Mouse (Mus musculus): Measurements from ENCODE around the gene Foxp1.

Gene Foxp1

DNA sequence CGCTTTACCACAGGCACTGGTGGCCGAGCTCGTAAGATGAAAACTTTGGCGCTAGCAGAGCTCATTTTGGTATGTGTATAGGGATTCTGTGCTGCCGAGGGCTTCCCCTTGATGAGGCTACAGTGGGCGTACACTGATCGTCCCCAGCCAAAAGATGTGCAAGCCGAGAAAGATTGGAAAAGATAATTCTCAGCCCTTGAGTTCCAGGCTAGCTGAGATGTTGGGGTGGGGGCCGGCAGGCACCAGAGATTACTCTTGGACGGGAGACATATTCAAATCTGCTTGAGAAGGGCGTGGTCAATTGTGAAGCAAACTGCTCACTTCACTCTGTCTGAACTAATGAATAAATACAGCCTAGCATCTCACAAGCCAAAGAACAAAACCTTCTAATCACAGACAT is 319.3 kb downstream of the Foxp1 start:
- DNase-seq, result no peak

DNA sequence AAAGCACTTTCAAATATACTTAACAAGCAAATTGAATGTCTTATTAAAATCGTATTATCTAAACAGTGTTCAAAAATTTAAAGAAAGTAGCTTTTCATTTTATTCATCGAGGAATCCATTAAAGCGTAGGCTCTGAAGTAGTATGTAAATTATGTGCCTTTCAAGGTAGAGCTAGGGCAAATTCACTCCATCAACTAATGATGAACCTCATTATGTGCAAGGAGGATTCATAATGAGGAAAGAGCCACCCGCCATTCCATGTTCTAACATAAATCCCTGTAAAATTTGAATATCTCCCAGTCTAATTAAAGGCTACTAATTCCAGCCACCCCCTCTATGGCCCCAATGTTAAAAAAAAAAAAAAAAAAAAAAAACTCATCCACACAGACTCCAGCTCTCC is 319.7 kb downstream of the Foxp1 start:
- no peak for DNase-seq

DNA sequence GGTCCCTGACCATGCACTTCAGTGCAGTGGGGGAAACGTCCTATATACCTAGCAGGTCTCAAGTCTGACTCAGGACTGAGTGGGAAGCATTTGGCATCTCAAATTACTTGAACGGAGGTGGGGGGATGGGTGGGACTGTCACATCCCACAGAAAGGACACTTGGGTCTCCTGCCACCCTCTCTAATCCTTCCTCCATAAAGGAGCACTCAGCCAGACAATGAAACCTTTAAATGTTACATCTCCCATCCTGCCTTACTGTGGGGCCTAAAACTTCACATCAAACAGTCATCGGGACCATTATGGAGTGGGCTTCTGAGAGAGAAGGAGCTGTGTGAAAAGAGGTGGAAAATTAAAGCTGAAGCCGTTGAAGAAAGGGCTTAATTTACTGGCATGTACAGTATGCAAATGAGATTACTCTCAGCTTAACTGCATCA is 321.2 kb downstream of the Foxp1 start:
- no peak for DNase-seq

DNA sequence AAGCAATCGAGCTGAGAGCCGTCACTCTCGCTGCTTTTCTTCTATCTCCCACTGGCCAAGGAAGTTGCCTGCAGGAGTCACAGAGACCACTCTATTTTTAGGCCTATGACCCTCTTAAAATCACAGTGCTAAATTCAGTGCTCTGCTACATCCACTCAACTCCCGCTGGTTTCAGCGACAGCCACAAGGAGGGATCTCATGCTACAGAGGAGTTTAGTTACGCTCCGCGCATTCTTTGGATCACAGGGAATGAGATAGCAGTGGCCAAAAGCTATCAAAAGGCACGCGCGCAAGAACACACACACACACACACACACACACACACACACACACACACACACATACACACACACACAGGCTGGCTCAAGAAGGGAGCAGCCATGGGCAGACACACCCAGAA is 321.9 kb downstream of the Foxp1 start:
- no peak for DNase-seq

DNA sequence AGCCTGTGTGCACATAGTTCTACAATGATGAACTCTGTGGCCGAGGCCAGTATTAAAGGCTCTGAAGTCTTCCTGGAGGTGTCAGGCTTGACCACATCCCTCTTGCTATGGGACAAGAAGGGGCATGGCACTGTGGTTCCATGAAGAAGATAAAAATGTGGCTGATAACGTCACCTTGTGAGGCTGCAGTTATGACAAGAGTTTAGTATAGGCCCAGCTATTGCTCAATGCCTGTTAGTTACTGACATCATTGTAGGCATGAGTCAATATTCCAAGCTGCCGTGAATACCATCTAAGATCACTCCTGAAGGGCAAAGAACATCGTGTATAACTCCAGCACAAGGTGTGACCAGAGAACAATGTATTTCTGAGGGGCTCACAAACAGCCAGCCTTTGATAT is 323.2 kb downstream of the Foxp1 start:
- no peak for DNase-seq

DNA sequence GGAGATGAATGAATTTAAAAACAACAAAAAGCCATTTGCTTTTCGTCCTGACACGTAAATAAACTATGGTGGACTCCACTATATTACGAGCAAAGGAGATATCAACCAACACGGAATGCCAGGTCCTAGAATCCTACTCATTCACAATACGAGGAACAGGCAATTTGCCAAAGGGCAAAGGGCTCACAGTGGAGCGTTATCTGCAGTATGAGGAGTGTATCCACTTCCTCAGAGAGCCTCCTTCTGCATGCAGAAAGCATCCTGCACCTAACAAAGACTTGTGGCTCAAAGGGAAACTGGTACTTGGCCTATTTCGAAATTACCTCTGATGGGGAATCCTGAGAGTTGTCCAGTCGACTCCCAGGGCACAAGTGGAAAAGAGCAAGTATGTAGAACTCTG is 328.8 kb downstream of the Foxp1 start:
- DNase-seq, result no peak

DNA sequence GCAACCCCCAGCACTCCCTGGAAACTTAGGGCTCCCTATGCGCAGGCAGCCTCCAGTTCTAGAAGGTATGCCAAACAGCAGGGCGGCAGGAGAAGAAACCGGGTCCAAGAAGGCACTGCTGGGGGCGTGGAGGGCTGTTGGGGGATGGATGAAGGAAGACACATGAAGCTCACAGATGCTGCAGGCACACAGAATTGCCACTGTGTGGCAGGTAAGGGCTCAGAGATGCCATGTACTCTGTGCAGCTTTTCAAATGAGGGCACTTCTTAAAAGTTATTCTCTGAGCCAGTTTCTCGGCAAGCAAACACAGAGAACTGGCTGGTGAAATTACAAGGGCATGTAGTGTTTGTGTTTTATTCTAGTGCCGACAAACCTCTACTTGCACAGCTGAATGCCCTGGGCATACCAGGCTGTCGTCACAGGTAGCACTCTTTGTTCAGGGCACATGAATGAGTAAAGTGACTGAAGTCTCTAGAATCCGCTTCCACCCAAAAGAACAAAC is 330.8 kb downstream of the Foxp1 start:
- DNase-seq, result no peak

DNA sequence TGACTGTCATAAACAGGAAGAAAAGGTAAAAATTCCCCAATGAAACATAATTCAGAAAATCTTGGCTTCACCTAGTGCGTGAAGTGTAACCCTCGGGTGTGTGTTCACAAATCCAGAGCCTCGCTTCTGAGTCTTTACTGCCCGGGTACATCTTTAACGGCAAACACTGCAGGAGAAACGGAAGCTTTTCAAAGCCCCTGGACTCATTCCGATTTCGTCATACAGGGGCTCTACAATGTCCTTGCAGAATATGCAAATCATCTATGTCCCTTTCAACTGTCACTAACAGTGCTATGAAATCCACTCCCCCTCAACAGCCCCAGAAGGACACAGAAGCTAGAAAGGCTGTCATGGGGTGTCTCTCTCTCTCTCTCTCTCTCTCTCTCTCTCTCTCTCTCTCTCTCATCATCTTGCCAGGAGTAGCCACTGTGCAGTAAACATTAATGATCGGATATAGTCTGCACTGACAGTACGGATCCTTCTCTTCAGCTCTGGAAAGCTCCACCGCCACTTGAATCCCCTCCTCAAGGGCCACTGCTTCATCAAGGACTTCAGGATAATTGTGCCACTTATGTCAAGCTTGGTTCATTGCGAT is 331.4 kb downstream of the Foxp1 start:
- no peak for DNase-seq

DNA sequence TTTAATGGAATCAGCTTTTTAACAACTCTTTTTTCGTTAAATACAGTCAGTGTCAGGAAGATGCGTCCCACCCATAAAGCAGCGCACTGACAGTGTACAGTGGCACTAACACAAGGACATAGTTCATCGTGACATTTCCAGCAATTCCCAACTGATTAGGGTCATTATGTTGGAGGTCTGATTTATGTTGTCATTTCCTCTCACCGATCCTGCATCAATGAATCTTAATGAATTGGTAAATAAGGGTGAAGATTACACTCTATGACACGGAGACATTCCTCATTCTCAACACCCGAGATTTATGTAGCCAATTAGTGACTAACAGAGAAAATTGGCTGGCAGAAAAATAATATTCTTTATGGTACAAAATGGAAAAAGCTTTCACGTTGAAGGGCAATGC is 332.6 kb downstream of the Foxp1 start:
- no peak for DNase-seq

DNA sequence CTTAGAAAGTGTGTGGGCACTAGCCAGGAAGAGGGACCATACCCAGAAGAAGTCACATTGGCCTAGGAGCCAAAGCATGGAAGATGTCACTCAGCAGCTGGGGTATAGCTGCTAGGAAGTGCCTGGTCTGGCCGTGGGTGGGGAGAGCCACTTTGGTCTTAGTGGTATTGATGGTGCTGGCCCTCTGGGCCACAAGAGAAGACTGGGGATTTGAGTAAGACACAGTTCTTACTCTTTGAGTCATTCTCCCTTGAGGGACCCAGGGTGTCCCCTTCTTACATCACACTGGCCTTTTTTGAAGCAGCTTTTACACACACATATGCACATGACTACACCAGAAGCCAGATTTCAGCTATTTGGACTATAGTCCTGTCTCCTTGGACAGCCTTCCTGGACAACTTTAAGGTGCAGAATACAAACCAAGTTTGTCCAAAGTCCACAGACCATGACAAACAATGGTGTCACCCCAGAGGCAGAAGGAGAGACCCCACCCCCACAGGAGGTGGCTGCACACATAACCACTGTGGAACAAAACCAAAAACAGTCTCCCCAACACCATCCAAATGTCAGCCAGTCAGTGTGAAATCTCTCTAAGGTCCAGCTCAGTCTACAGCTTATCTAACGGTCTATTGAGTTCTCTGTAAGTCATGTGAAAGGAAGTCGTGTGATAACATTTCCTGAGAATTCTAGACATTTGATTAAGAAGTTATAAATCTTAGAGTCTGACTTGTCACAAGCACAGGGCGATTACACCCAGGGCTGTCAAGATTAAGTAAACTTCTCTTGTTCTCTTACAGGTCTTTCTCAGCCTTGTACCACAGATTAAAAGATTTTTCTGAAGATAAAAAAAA is 333.9 kb downstream of the Foxp1 start:
- no peak for DNase-seq

DNA sequence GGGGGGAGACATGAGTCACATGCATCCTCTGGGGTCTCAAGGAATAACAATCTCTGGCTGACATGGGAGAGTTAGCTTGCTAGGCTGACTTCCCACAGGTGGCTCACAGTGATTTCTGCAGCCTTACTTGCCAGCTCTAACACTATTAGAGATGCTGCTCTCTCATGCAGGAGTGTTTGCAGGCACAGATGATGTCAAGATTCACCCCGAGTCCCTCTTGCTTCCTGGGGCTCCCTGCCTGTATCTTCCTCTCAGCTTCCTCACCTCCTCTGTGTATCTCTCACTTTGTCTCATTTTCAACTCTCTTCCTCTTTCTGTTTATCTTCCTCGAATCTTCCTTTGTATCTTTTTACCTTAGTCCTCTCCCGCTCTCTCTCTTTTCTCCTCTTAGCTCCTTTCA is 334.6 kb downstream of the Foxp1 start:
- no peak for DNase-seq

DNA sequence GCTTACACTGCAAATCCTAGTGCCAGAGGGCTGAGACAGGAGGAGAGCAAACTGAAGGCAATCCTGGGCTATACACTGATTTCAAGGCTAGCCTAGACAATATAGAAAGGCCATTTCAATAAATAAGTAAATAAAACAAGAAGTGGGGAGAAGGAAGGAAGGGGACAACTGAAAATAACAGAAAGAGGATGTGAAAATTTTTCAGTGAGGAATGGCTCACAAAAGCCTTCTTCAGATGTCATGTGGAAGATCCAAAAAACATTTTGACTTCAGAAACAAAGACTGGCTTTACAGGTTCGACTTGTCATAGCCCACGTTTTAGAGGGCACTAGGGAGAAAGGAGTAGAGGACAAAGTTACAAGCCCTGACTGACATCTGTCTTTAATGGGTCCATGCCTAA is 335.1 kb downstream of the Foxp1 start:
- no peak for DNase-seq

DNA sequence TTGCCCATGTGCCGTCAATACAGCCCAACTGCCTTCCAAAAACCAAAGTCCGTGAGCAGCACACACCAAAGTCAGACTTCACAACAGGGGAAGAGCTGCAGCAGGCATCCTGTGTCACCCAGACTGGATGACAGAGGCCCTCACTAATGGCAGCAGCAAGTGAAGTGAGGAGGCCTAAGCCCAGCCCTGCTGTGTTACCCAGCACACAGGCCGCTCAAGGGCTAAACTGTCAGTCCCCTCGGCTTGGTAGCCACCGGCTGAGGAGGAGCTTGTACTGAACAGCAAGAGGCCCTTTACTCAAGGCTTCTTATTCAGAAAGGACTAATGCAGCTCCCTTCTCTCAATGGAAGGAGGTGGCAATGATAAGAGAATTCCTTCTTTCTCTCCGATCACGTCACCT is 336.0 kb downstream of the Foxp1 start:
- no peak for DNase-seq

DNA sequence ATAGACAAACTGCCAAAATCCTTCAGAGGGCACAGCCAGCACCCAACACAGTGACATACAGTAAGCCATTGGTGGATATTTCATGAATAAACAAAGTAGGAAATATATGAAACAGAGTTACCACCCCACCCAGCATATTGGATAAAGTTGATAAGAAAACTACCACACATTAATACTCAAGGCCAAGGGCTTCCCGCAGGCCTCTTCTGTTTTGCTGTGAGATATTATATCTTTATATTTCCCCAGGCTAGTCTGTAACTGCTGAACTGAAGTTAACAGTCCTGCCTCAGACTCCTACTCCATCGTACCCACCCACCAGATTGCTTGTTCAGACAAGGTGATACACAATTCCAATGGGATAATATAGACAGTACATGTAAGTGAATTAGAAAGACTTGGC is 336.7 kb downstream of the Foxp1 start:
- DNase-seq, result no peak

DNA sequence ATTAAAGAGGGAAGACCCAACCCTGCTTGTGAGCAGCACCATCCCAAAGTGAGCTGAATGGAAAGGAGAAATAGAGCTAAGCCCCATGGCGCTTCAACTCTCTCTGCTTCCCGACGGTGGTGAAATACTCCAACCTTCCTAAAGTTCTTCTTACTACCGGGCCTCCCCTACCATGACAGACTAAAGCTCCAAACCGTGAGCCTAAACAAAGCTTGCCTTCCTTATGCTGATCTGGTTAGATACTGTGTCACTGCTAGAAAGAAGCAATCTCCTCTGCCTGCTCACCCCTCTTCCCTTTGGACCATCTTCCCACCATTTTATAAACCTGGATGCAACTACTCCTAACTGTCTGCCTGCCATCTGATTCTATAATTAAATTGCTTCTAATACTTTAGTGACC is 338.5 kb downstream of the Foxp1 start:
- no peak for DNase-seq

DNA sequence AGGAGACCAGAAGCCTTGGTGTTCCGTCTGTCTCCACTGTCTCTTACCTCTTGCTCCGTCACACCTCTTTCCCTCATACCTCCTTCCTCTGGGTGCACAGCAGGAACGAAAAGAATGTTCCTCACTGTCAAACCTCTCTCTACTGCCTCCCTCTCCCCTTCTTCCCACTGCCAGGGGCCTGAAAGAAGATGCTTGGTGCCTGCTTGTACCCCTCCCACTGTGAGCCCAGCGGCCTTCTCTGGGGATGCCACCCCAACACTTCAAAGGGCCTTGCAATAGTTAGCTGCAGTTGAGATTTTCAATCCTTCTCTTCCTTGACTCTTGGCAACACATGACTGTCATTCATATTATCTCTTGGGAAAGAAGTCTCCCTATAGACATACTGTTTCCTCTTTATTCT is 339.7 kb downstream of the Foxp1 start:
- no peak for DNase-seq

DNA sequence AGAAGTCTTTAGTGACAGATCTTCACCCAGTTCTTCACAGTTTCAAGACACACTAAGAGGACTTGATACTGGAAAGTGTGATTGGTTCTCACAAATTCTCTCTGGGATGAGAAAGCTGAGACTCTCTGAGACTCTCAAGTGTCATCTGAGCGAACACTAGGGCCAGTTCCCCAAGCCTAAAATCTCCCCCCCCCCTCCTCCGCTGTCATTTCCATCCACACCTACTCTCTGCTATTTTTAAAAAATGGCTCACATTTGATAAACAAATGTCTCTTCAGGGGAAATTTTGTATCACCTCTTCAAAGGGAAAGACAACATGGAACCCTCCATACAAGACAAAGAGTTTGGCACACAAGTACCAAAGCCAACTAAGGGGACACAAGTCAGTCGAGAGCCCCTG is 346.3 kb downstream of the Foxp1 start:
- DNase-seq, result no peak

DNA sequence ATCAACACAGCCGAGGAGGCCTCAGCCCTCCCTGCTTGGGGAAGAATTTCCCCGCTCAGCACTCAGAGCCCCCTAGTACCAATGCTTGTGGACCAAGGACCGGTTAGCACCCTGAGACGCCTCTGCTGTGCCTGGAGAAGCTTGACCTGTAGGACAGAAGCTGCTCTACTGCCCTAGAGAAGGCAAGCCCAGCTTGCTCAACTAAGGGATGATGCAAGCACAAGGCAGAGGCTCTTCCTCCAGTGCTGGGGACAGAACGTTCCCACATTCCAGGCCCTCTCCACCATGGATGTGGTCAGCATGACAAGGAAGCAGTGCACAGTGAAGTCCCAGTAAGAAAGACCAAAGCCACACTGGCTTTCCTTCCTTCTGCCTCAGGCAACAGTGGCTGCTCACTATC is 347.1 kb downstream of the Foxp1 start:
- DNase-seq, result no peak

DNA sequence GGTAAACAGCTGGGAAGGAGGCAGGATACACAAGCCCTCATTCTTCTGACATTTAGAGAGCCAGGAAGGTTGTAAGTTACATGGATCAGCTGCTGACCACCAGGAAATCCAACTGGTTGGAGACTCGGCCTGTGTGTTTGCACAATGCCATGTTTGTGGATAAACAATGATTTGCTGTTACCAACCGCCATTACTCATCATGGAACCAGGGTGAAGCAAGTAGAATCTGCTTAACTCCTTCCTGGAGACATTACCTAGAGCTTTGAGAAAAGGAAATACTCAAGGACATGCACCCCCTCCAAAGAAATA is 348.7 kb downstream of the Foxp1 start:
- no peak for DNase-seq

DNA sequence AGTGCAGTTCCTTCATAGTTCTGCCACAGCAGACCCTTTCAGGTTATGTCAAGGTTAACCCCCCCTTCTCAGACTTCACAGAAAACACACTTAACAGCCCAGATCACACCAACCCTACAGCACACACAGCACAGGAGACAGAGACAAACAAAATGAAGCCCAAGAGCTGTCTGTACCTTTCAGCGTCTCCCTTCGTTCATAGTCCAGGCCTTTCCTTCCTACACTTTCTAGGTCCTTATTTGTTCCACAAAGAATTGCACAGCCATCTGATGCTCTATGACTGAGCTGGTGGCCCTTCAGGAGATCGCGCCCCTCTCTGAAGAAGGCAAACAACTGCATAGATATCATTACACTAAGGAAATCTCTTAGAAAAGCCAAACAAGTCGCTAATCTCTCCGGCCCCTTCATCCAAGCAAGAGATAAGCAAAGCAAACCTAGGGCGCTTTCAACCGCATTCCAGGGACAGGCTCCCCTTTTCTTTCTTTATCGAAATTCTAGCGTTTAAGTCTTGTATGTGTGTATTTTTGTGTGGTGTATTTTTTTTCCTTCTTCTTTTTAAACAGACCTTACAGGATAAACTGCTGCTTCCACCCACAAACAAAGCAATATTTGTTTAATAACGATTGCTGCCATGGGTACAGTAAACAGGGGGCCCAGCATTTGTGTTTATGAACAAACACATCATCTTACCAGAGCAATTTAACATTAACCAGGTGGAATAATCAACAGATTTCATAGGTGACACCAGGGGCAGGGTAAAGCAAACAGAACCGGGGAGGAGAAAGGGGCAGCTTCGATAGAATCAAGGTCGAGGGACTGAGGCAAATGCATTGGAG is 349.2 kb downstream of the Foxp1 start:
- no peak for DNase-seq

DNA sequence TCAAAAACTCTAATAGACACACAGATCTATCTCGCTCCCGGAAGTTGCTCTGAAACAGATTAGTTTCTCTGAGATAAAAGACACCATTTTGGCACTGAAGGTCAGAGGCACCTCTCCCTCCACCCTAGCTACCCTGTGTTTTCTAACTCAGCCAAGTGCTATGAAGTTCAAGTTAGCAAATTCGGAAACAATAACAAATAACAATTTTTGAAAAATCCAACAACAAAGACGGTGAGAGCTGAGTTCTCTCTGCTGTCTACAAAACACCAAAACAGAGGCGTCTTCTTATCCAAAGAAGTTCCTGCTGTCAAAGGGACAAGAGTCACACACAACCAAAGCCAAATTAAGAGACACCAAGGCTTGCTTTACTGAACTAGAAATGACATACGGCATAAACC is 349.9 kb downstream of the Foxp1 start:
- DNase-seq, result no peak

DNA sequence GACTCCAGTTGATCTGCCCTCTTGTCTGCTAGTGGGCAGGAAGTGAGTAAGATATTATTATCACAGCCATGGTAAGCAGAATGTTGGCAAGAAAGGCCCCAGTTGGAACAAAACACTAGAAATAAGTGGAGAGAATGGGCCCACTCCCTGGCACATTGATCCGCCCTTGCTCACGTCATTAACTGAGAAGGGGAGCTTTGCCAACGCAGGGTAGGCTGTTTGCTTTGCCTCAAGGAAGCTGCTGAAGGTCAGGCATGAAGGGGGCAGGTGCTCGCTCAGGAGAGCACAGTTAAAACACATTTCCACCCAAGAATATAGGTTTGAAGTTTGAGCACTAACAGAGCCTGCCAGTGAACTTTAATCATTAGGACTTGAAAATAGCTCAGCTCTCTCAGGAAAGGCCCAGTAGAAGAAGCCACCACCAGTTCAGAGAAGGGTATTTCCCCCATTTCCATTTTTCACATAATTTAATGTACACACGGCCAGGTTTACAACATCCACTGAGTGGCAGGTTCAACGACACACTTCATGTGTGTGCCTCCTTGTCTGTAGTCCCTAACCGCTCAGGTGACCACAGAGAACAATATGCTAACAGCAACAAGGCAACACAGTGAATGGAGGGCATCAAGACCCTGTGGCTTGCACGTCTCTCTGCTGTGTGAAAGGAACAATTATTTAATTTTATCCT is 350.5 kb downstream of the Foxp1 start:
- DNase-seq, result no peak

DNA sequence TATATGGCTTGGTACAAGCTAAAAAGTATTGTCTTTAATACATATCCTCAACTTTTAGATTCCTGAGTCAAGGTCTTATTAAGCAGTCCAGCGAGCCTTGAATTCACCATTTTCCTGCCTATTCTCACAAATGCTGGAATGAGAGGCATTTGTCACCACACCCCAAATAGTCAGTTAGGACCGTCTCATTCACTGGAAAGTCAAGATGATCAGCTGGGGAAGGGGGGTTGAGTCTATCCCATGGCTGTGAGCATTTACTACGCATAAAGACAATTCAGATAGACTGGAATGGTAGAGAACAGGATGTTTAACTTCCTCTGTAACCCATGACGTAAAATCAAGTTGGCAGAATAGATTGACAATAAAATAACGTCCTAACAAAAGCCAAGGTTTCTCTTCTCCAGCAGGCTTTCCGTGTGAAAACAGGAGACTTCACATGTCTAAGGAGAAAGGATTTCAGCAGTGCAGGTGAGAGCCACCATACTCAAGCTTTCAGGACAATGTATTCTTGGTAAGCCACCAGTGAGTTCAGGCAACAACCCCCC is 351.2 kb downstream of the Foxp1 start:
- DNase-seq, result no peak
